Mouse (Mus musculus): ENCODE data around the gene Carhsp1. TPM values are rescaled to one million over a fixed set of nuclear protein-coding genes. Genes with fewer than 3 reads are reported as not detected.
A peak's percentile ranks its signal among the peaks of the same experiment; 100 is the strongest.

Carhsp1 gene
- 76.4 and 149 TPM in 2 replicates for polyA plus RNA-seq (2014; fragmentation: Nextera tagmentation; extraction: Ambion mirVana)

DNA sequence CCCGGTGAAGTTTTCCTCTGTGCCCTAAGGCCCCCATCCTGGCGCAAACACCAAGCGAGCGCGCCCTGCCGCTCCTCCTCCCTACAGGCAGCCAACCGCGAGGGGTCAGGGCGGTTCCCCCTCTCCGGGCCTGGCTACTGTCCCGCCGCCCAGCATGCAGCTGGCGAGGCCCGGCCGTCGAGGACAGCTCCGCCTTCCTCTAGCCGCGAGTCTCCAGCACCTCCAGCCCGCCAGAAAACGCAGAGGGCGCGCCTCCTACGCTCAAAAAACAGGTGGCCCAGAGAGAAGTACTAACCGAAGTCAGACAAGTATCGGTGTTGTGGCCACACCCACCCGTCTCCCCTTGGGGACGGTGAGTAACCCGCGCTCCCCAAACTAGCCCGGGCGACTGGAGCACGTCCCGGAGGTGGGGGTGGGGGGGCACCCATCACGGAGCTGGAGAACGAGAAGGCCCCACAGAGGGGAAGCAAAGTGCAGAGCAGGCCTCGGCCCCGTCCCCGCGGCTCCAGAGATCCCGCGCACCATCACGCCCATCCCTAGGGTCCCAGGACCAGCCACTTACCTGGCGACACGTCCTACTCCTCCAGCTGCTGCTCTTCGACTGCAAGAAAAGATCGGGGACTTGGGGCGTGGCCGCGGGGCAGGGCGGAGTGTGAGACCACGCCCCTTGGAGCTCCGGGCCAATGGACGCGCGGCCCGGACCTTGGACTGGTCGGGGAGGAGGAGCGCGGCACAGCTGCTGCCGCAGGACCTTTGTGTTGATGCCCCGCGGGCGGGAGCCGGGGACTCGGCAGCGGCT is at the start of gene Carhsp1:
TSS of gene Carhsp1 (minus strand) at position 605 of the 799 bp plus-strand sequence.
- under 1% methylated on average over 67 of the region's 67 CpGs for WGBS
- peaks cover 29% of the 10 kb centered on the region for H3K4me1 ChIP-seq (ENCODE audit: control insufficient read depth, insufficient read depth, low read length)
- H3K4me3 ChIP-seq (replicated peaks; ENCODE audit: low read depth, low read length): peak within 1 kb of the TSS; percentile 66
- no peaks in the 10 kb centered on the region for H3K9me3 ChIP-seq (ENCODE audit: control insufficient read depth, low read length)
- 0 out of 2 replicates have a peak, but pooled peaks cover 5% of the 10 kb centered on the region for H3K27me3 ChIP-seq (ENCODE audit: control insufficient read depth, insufficient read depth, low read length)
- DNase-seq: peak; percentile 97
- ATAC-seq (ENCODE audit: low FRiP score, low TSS enrichment): peak; percentile 90
- H3K36me3 ChIP-seq (ENCODE audit: control insufficient read depth, insufficient read depth, low read length): no peaks in the 10 kb centered on the region
- peak within 1 kb of the TSS; percentile 78 for H3K27ac ChIP-seq (replicated peaks; ENCODE audit: low read depth, low read length)
- peak within 1 kb of the TSS; percentile 74 for H3K9ac ChIP-seq (replicated peaks; ENCODE audit: low read length)
- H3K4me2 ChIP-seq (ENCODE audit: low read length): peak within 1 kb of the TSS; percentile 95

GRCm38 (mm10) chr16:8720447-8720846 is 48.5 kb upstream of the Carhsp1 start:
- Histone ChIP-seq H3K4me2 (ENCODE audit: low read length) (no peak overlapping the region), H3K27ac (replicated peaks; ENCODE audit: low read depth, low read length) (no peak overlapping the region), H3K27me3 (ENCODE audit: control insufficient read depth, insufficient read depth, low read length) (no peaks in the 10 kb centered on the region), H3K4me3 (replicated peaks; ENCODE audit: low read depth, low read length) (no peak overlapping the region), H3K9ac (replicated peaks; ENCODE audit: low read length) (no peak overlapping the region), H3K9me3 (ENCODE audit: control insufficient read depth, low read length) (no peaks in the 10 kb centered on the region), H3K36me3 (ENCODE audit: control insufficient read depth, insufficient read depth, low read length) (peaks cover 10% of the 10 kb centered on the region), H3K4me1 (ENCODE audit: control insufficient read depth, insufficient read depth, low read length) (0 out of 2 replicates have a peak, but pooled peaks cover 4% of the 10 kb centered on the region)
- ATAC-seq (ENCODE audit: low FRiP score, low TSS enrichment) (no peak), DNase-seq (no peak)
- 92% methylated on average over 4 of the region's 4 CpGs for WGBS

- H3K4me1 ChIP-seq (ENCODE audit: control insufficient read depth, insufficient read depth, low read length): 0 out of 2 replicates have a peak, but pooled peaks cover 4% of the 10 kb centered on the region
- WGBS: 95% methylated on average over 10 of the region's 10 CpGs
Observed at GRCm38 (mm10) chr16:8717744-8718143, 45.8 kb upstream of the Carhsp1 start.

GRCm38 (mm10) chr16:8716300-8716699 is 44.3 kb upstream of the Carhsp1 start:
- no peak overlapping the region for H3K4me3 ChIP-seq (replicated peaks; ENCODE audit: low read depth, low read length)
- no peak overlapping the region for H3K27ac ChIP-seq (replicated peaks; ENCODE audit: low read depth, low read length)
- H3K4me1 ChIP-seq (ENCODE audit: control insufficient read depth, insufficient read depth, low read length): 0 out of 2 replicates have a peak, but pooled peaks cover 4% of the 10 kb centered on the region
- ATAC-seq (ENCODE audit: low FRiP score, low TSS enrichment) (no peak), DNase-seq (no peak)
- peaks cover 49% of the 10 kb centered on the region for H3K36me3 ChIP-seq (ENCODE audit: control insufficient read depth, insufficient read depth, low read length)
- 85% methylated on average over 6 of the region's 6 CpGs for WGBS
- H3K9me3 ChIP-seq (ENCODE audit: control insufficient read depth, low read length): no peaks in the 10 kb centered on the region
- no peak overlapping the region for H3K9ac ChIP-seq (replicated peaks; ENCODE audit: low read length)
- no peaks in the 10 kb centered on the region for H3K27me3 ChIP-seq (ENCODE audit: control insufficient read depth, insufficient read depth, low read length)
- H3K4me2 ChIP-seq (ENCODE audit: low read length): no peak overlapping the region

More at GRCm38 (mm10) chr16:8717744-8718143, 45.8 kb upstream of the Carhsp1 start:
- H3K27ac ChIP-seq (replicated peaks; ENCODE audit: low read depth, low read length): no peak overlapping the region
- no peaks in the 10 kb centered on the region for H3K27me3 ChIP-seq (ENCODE audit: control insufficient read depth, insufficient read depth, low read length)
- peaks cover 35% of the 10 kb centered on the region for H3K36me3 ChIP-seq (ENCODE audit: control insufficient read depth, insufficient read depth, low read length)
- DNase-seq: no peak
- H3K4me2 ChIP-seq (ENCODE audit: low read length): no peak overlapping the region
- no peak overlapping the region for H3K9ac ChIP-seq (replicated peaks; ENCODE audit: low read length)
- no peaks in the 10 kb centered on the region for H3K9me3 ChIP-seq (ENCODE audit: control insufficient read depth, low read length)
- no peak overlapping the region for H3K4me3 ChIP-seq (replicated peaks; ENCODE audit: low read depth, low read length)
- ATAC-seq (ENCODE audit: low FRiP score, low TSS enrichment): no peak

DNA sequence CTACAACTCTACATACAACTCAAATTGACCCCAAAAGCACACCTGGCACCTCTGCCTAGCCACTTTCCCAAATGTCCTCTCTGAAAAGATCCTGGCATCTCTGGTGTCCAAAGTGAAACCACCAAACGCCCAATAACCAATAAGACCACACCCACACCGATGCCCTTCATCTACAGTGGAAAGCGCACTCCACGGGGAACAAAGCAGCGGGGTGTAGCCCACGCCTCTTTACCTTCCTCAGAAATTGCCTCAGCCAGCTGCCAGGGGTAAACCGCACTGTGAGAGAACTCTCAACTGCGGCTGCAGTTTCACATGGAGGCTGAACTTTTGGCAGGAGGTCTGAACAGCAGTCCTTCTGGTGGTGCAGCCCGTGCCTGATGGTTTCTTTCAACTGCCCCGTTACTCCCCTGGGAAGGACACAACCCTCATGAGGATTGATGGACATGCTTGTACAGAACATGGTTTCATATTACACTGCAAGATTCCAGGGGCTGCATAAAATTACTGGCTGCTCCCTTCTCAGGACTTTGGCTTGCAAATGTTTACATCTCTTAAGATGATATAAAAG is 43.6 kb upstream of the Carhsp1 start:
- DNase-seq: no peak
- 0 out of 2 replicates have a peak, but pooled peaks cover 4% of the 10 kb centered on the region for H3K4me1 ChIP-seq (ENCODE audit: control insufficient read depth, insufficient read depth, low read length)
- no peak overlapping the region for H3K9ac ChIP-seq (replicated peaks; ENCODE audit: low read length)
- no peak for ATAC-seq (ENCODE audit: low FRiP score, low TSS enrichment)
- H3K27me3 ChIP-seq (ENCODE audit: control insufficient read depth, insufficient read depth, low read length): no peaks in the 10 kb centered on the region
- no peak overlapping the region for H3K27ac ChIP-seq (replicated peaks; ENCODE audit: low read depth, low read length)
- WGBS: 84% methylated on average over 10 of the region's 10 CpGs
- no peaks in the 10 kb centered on the region for H3K9me3 ChIP-seq (ENCODE audit: control insufficient read depth, low read length)
- no peak overlapping the region for H3K4me2 ChIP-seq (ENCODE audit: low read length)
- H3K36me3 ChIP-seq (ENCODE audit: control insufficient read depth, insufficient read depth, low read length): peaks cover 56% of the 10 kb centered on the region
- no peak overlapping the region for H3K4me3 ChIP-seq (replicated peaks; ENCODE audit: low read depth, low read length)

DNA sequence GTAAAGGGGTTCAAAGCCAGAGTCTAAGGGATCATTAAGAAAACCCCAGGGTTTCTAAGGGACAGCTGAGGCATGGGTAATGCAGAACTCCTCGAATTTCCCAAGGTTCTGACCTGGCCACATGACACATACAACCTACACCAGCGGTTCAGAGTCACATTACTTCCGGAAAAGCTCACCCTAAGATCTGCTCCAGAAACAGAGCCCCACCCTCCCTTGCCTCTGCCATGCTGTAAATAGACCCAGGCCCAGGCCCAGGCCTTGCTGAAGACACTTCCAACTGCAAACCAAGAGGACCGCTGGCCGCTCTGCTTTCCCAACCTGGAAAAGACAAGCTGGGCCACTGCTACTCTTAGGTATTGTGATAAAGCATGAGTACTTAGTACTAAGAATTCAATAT is 42.9 kb upstream of the Carhsp1 start:
- DNase-seq (no peak), ATAC-seq (ENCODE audit: low FRiP score, low TSS enrichment) (no peak)
- H3K4me2 ChIP-seq (ENCODE audit: low read length): no peak overlapping the region
- no peaks in the 10 kb centered on the region for H3K9me3 ChIP-seq (ENCODE audit: control insufficient read depth, low read length)
- 0 out of 2 replicates have a peak, but pooled peaks cover 4% of the 10 kb centered on the region for H3K4me1 ChIP-seq (ENCODE audit: control insufficient read depth, insufficient read depth, low read length)
- no peak overlapping the region for H3K4me3 ChIP-seq (replicated peaks; ENCODE audit: low read depth, low read length)
- H3K27ac ChIP-seq (replicated peaks; ENCODE audit: low read depth, low read length): no peak overlapping the region
- no peak overlapping the region for H3K9ac ChIP-seq (replicated peaks; ENCODE audit: low read length)
- H3K27me3 ChIP-seq (ENCODE audit: control insufficient read depth, insufficient read depth, low read length): no peaks in the 10 kb centered on the region
- 94% methylated on average over 5 of the region's 5 CpGs for WGBS
- H3K36me3 ChIP-seq (ENCODE audit: control insufficient read depth, insufficient read depth, low read length): peaks cover 63% of the 10 kb centered on the region

DNA sequence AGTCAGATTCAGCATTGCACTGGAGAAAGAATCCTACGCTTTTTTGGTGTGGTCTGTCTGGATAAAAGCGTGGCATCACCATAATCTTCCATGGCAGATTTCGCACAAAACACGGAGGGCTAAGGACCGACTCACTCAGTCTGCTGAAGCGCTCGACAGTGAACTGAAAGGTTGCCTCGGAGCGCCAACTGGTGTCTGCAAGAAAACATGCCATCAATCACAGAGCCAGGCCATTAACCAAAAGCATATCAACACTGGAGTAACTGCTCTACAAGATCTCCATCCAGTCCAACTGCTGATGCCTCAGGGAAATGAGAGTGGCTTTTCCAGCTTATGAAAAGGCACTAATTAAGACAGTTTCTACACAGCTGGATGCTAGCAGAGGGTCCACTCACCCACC is 40.0 kb upstream of the Carhsp1 start:
- DNase-seq: peak; percentile 37
- Histone ChIP-seq H3K36me3 (ENCODE audit: control insufficient read depth, insufficient read depth, low read length) (peaks cover 90% of the 10 kb centered on the region), H3K9me3 (ENCODE audit: control insufficient read depth, low read length) (no peaks in the 10 kb centered on the region), H3K27me3 (ENCODE audit: control insufficient read depth, insufficient read depth, low read length) (no peaks in the 10 kb centered on the region), H3K4me1 (ENCODE audit: control insufficient read depth, insufficient read depth, low read length) (no peaks in the 10 kb centered on the region), H3K4me2 (ENCODE audit: low read length) (no peak overlapping the region), H3K27ac (replicated peaks; ENCODE audit: low read depth, low read length) (no peak overlapping the region), H3K9ac (replicated peaks; ENCODE audit: low read length) (no peak overlapping the region), H3K4me3 (replicated peaks; ENCODE audit: low read depth, low read length) (no peak overlapping the region)
- ATAC-seq (ENCODE audit: low FRiP score, low TSS enrichment): no peak
- 61% methylated on average over 9 of the region's 9 CpGs for WGBS

DNA sequence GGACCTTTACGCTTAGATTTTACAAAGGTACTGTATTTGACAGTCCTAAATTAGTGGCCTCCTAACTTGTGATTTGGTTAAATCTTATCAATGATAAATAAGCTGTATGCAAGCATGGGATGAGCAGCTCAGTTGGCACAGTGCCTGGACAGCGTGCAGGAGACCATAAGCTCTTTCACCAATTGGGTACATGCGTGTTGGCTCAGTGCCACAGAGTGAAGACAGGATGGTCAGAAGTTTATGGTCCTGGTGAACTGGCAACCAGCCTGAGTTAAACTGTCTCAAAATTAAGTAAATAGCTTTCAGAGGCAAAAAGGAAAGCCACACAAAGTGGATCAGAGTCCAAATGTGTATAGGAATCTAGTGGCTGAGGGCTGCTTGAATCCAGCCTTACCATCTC is 28.6 kb upstream of the Carhsp1 start:
- no peak overlapping the region for H3K27ac ChIP-seq (replicated peaks; ENCODE audit: low read depth, low read length)
- no peak overlapping the region for H3K9ac ChIP-seq (replicated peaks; ENCODE audit: low read length)
- H3K9me3 ChIP-seq (ENCODE audit: control insufficient read depth, low read length): no peaks in the 10 kb centered on the region
- ATAC-seq (ENCODE audit: low FRiP score, low TSS enrichment) (no peak), DNase-seq (peak; percentile 23)
- 91% methylated on average over 3 of the region's 3 CpGs for WGBS
- H3K27me3 ChIP-seq (ENCODE audit: control insufficient read depth, insufficient read depth, low read length): no peaks in the 10 kb centered on the region
- H3K36me3 ChIP-seq (ENCODE audit: control insufficient read depth, insufficient read depth, low read length): peaks cover 97% of the 10 kb centered on the region
- no peaks in the 10 kb centered on the region for H3K4me1 ChIP-seq (ENCODE audit: control insufficient read depth, insufficient read depth, low read length)
- no peak overlapping the region for H3K4me2 ChIP-seq (ENCODE audit: low read length)
- H3K4me3 ChIP-seq (replicated peaks; ENCODE audit: low read depth, low read length): no peak overlapping the region
